Mouse (Mus musculus) kidney, adult 2 months (tissue): ENCODE data around the gene Hfe2.

Experiments
- CTCF ChIP-seq: fragments of 200-500 bp; conservative IDR thresholded peaks from 2 replicates; pipeline ENCODE4 v1.5.1; 2011; ENCODE audit warnings: low read depth, mild to moderate bottlenecking, control low read depth, low read length, moderate library complexity, mixed read lengths; ENCODE audit not compliant: insufficient read depth, insufficient read length
- POLR2A ChIP-seq: fragments of 200-500 bp; IDR thresholded peaks from one replicate; pipeline ENCODE4 v1.6.1; 2011; ENCODE audit warnings: low read depth, low read length, control low read depth

- TF ChIP-seq CTCF (no peak), POLR2A (no peak)
These were observed 39.7 kb downstream of the Hfe2 start for GRCm38 (mm10) chr3:96564633-96565032.
